ENCODE assay signal across 23 mouse cellular contexts in the genomic region with DNA sequence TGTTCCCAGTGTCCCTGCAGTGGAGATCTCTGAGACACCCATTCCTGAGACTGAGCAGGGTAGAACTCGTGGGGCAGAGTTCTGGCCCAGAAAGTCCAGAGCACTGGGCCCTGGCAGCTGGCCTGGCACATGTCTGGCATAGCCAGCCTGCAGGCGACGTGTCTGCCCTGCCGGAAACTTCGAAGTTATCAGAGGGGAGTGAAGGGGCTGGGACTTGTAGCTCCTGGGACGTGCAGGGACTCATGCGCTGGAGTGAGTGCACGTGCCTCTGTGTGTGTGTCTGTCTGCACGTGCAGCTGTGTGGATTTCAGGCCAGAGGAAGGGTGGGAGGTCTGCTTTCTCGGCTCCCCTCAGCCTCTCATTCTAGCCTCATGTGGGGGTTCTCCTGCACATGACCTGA. TPM values are rescaled to one million over a fixed set of nuclear protein-coding genes. Genes with fewer than 3 reads are reported as not detected.
DNase-seq lines count a peak whose midpoint lies in the region; ATAC-seq and TF ChIP-seq lines count a peak whose summit lies in the region.
"Had no signal": no experiment of that assay in that cellular context is flagged by ENCODE, and none has a peak within 500 bp of the region (broad histone marks: within the 10 kb centered on the region; RNA-seq: fewer than 3 reads in every experiment).

No protein-coding gene starts in this region.

- WGBS in lung, embryonic 14.5 days, result 32% methylated on average over 10 of the region's 10 CpGs
- WGBS in embryonic facial prominence, embryonic 13.5 days, result 40% methylated on average over 10 of the region's 10 CpGs
- 39% methylated on average over 10 of the region's 10 CpGs for WGBS in limb, embryonic 10.5 days

- H3K4me3 ChIP-seq in gastrocnemius, adult 2 months, result no peak overlapping the region
- H3K4me3 ChIP-seq in lung, embryonic 14.5 days (ENCODE audit: low read depth, low read length), result no peak overlapping the region
- no peak overlapping the region for H3K4me3 ChIP-seq in embryonic facial prominence, embryonic 13.5 days
- no peak overlapping the region for H3K4me3 ChIP-seq in limb, embryonic 10.5 days
- H3K4me3 ChIP-seq: intestine, embryonic 15.5 days; liver, embryonic 13.5 days; megakaryocyte, embryonic 14.5 days had no signal

- intact Hi-C loops in gastrocnemius, adult 2 months (cut with DNase I), result no loop called here
- intact Hi-C loops in left cerebral cortex, postnatal 25 days (cut with DNase I), result no loop called here

- TF ChIP-seq CTCF in gastrocnemius, adult 2 months (IDR thresholded peaks at IDR 0.05), result no peak
- TF ChIP-seq CTCF in lung, embryonic 14.5 days (IDR thresholded peaks at IDR 0.05; ENCODE audit: low read depth), result no peak

- DNase-seq in gastrocnemius, adult 2 months, result peak; percentile 57
- DNase-seq in gastrocnemius, postnatal 25 days, result no peak
- DNase-seq in lung, embryonic 14.5 days, result no peak
- DNase-seq in lung, postnatal 25 days (ENCODE audit: low spot score), result no peak
- no peak for DNase-seq in limb, embryonic 10.5 days (ENCODE audit: low spot score)
- no peak for DNase-seq in left cerebral cortex, postnatal 25 days (ENCODE audit: low spot score in 2 of 2)
- no peak for DNase-seq in thymus, postnatal 0 days (ENCODE audit: low spot score)
- DNase-seq: cerebellum, adult 9-11 months; forebrain, postnatal 0 days; gastrocnemius, postnatal 14 days; layer of hippocampus, postnatal 36 days; liver, embryonic 13.5 days; spleen, adult 18-20 months; thymus, postnatal 25 days had no signal

- peaks cover 11% of the 10 kb centered on the region for H3K4me1 ChIP-seq in lung, embryonic 14.5 days (ENCODE audit: insufficient read depth)
- peaks cover 20% of the 10 kb centered on the region for H3K4me1 ChIP-seq in embryonic facial prominence, embryonic 13.5 days
- peaks cover 74% of the 10 kb centered on the region for H3K4me1 ChIP-seq in limb, embryonic 10.5 days

- H3K9ac ChIP-seq in lung, embryonic 14.5 days, result 0 out of 2 replicates have a peak overlapping the region, but pooled peaks have one; percentile 15
- 0 out of 2 replicates have a peak overlapping the region, but pooled peaks have one; percentile 17 for H3K9ac ChIP-seq in embryonic facial prominence, embryonic 13.5 days
- H3K9ac ChIP-seq: forebrain, postnatal 0 days; hindbrain, embryonic 14.5 days; intestine, embryonic 15.5 days; liver, embryonic 13.5 days had no signal

- H3K9me3 ChIP-seq in lung, embryonic 14.5 days (ENCODE audit: low read depth, low read length), result no peaks in the 10 kb centered on the region
- no peaks in the 10 kb centered on the region for H3K9me3 ChIP-seq in embryonic facial prominence, embryonic 13.5 days
- H3K9me3 ChIP-seq in limb, embryonic 10.5 days (replicated peaks), result no peaks in the 10 kb centered on the region
- H3K9me3 ChIP-seq: intestine, embryonic 15.5 days; liver, embryonic 13.5 days; megakaryocyte, embryonic 14.5 days had no signal

- no peak for ATAC-seq in lung, embryonic 14.5 days (ENCODE audit: insufficient read depth)
- ATAC-seq in embryonic facial prominence, embryonic 13.5 days (ENCODE audit: insufficient number of reproducible peaks, insufficient read depth, low FRiP score, low TSS enrichment, low read depth), result no peak
- ATAC-seq: forebrain, postnatal 0 days; intestine, embryonic 15.5 days; lung, postnatal 0 days; Patski had no signal

- H3K36me3 ChIP-seq in lung, embryonic 14.5 days (ENCODE audit: insufficient read depth), result no peaks in the 10 kb centered on the region
- H3K36me3 ChIP-seq in embryonic facial prominence, embryonic 13.5 days, result no peaks in the 10 kb centered on the region
- H3K36me3 ChIP-seq in limb, embryonic 10.5 days, result no peaks in the 10 kb centered on the region
- H3K36me3 ChIP-seq: intestine, embryonic 15.5 days; liver, embryonic 13.5 days had no signal

- no peak overlapping the region for H3K4me2 ChIP-seq in lung, embryonic 14.5 days
- H3K4me2 ChIP-seq in embryonic facial prominence, embryonic 13.5 days, result no peak overlapping the region
- H3K4me2 ChIP-seq: hindbrain, embryonic 14.5 days; intestine, embryonic 15.5 days; liver, embryonic 13.5 days had no signal

- 0 out of 2 replicates have a peak, but pooled peaks cover 3% of the 10 kb centered on the region for H3K27me3 ChIP-seq in lung, embryonic 14.5 days (ENCODE audit: insufficient read depth, low read length)
- H3K27me3 ChIP-seq in embryonic facial prominence, embryonic 13.5 days, result peaks cover 17% of the 10 kb centered on the region
- peaks cover 24% of the 10 kb centered on the region; the same call in 1 of the 2 replicates for H3K27me3 ChIP-seq in limb, embryonic 10.5 days (ENCODE audit: low read depth, poor library complexity, severe bottlenecking)
- H3K27me3 ChIP-seq: Patski had no signal

- peak overlapping the region; percentile 90 for H3K27ac ChIP-seq in gastrocnemius, adult 2 months
- no peak overlapping the region for H3K27ac ChIP-seq in lung, embryonic 14.5 days (ENCODE audit: low read depth)
- H3K27ac ChIP-seq in embryonic facial prominence, embryonic 13.5 days, result no peak overlapping the region
- peak overlapping the region; percentile 72 for H3K27ac ChIP-seq in limb, embryonic 10.5 days
- H3K27ac ChIP-seq: hindbrain, embryonic 14.5 days; intestine, embryonic 15.5 days; liver, embryonic 13.5 days had no signal

RNA-seq across cellular contexts. Expression of a gene that starts 4.3 kb away (rescaled TPM):
- total RNA-seq in gastrocnemius, adult 2 months (2021), result under 1 TPM in 1 of 2 experiments, not detected in 1; 0.50 TPM
- total RNA-seq in gastrocnemius, postnatal 25 days (2021), result not detected
- polyA plus RNA-seq in lung, embryonic 14.5 days (2014; fragmentation: Nextera tagmentation; extraction: Ambion mirVana), result not detected in 2 replicates
- polyA plus RNA-seq in embryonic facial prominence, embryonic 13.5 days (2015; fragmentation: Nextera tagmentation; extraction: Ambion mirVana), result not detected in 2 replicates
- polyA plus RNA-seq in limb, embryonic 10.5 days (2016; fragmentation: Nextera tagmentation; extraction: Ambion mirVana), result 0.33 TPM in 1 of 2 replicates, not detected in the other
- total RNA-seq in left cerebral cortex, postnatal 25 days (2021), result under 1 TPM in 1 of 2 experiments, not detected in 1; 0.73 TPM
- not detected in 2 replicates for polyA plus RNA-seq in thymus, postnatal 0 days (2015; fragmentation: Nextera tagmentation; extraction: Ambion mirVana)
- total RNA-seq: forebrain, postnatal 0 days; gastrocnemius, postnatal 14 days; layer of hippocampus, postnatal 36 days; left cerebral cortex, postnatal 36 days had no signal
- polyA plus RNA-seq: forebrain, postnatal 0 days; hindbrain, embryonic 14.5 days; large intestine, adult 2 months; liver, embryonic 13.5 days; lung, postnatal 0 days; neural tube, embryonic 11.5 days; Patski had no signal

RNA-seq across cellular contexts. Expression of a gene that starts 42.7 kb away (rescaled TPM):
- 10 to 100 TPM; 66.5 to 81.6 TPM for total RNA-seq in gastrocnemius, adult 2 months (2021)
- 10 to 100 TPM; 59.9 to 60.3 TPM for total RNA-seq in gastrocnemius, postnatal 25 days (2021)
- 29.7 and 31.3 TPM in 2 replicates for polyA plus RNA-seq in lung, embryonic 14.5 days (2014; fragmentation: Nextera tagmentation; extraction: Ambion mirVana)
- 38.0 and 42.4 TPM in 2 replicates for polyA plus RNA-seq in embryonic facial prominence, embryonic 13.5 days (2015; fragmentation: Nextera tagmentation; extraction: Ambion mirVana)
- 35.5 and 36.1 TPM in 2 replicates for polyA plus RNA-seq in limb, embryonic 10.5 days (2016; fragmentation: Nextera tagmentation; extraction: Ambion mirVana)
- 100 to 1,000 TPM; 178 to 186 TPM for total RNA-seq in left cerebral cortex, postnatal 25 days (2021)
- polyA plus RNA-seq in thymus, postnatal 0 days (2015; fragmentation: Nextera tagmentation; extraction: Ambion mirVana), result 16.6 and 18.6 TPM in 2 replicates

RNA-seq across cellular contexts. Expression of a gene that starts 43.3 kb away (rescaled TPM):
- total RNA-seq in gastrocnemius, adult 2 months (2021), result 100 to 1,000 TPM in 1 of 2 experiments, 10 to 100 TPM in 1; 99.5 to 139 TPM
- 10 to 100 TPM; 93.5 to 96.0 TPM for total RNA-seq in gastrocnemius, postnatal 25 days (2021)
- 162 and 168 TPM in 2 replicates for polyA plus RNA-seq in lung, embryonic 14.5 days (2014; fragmentation: Nextera tagmentation; extraction: Ambion mirVana)
- 146 and 152 TPM in 2 replicates for polyA plus RNA-seq in embryonic facial prominence, embryonic 13.5 days (2015; fragmentation: Nextera tagmentation; extraction: Ambion mirVana)
- 160 and 167 TPM in 2 replicates for polyA plus RNA-seq in limb, embryonic 10.5 days (2016; fragmentation: Nextera tagmentation; extraction: Ambion mirVana)
- 10 to 100 TPM; 39.5 to 41.2 TPM for total RNA-seq in left cerebral cortex, postnatal 25 days (2021)
- polyA plus RNA-seq in thymus, postnatal 0 days (2015; fragmentation: Nextera tagmentation; extraction: Ambion mirVana), result 174 and 197 TPM in 2 replicates

Comparison
In these comparisons a context has a peak if more than half of its experiments do, and no peak if none do; other contexts are left out.
1. H3K27ac ChIP-seq: peak in gastrocnemius, adult 2 months (single experiment) and limb, embryonic 10.5 days (single experiment); none in lung, embryonic 14.5 days (single experiment) and embryonic facial prominence, embryonic 13.5 days (single experiment).